Mouse (Mus musculus) lung, adult 2 months (tissue): ENCODE measurements around the gene Heatr6.

ENCODE experiments used
- CTCF ChIP-seq: fragments of 200-500 bp; IDR thresholded peaks from 2 replicates; pipeline ENCODE4 v1.5.1; 2011; ENCODE audit warnings: mild to moderate bottlenecking, low read length, control low read depth; ENCODE audit not compliant: insufficient read depth
- POLR2A ChIP-seq: fragments of 200-500 bp; IDR thresholded peaks from 2 replicates; pipeline ENCODE4 v1.6.1; 2011; ENCODE audit warnings: low read depth, mild to moderate bottlenecking, control low read depth, low read length, borderline replicate concordance; ENCODE audit errors: extremely low read depth

GRCm38 (mm10) chr11:83826142-83826541, 72.6 kb downstream of the Heatr6 start:
- no peak for TF ChIP-seq CTCF
- no peak for TF ChIP-seq POLR2A
